Mouse (Mus musculus): ENCODE measurements around the gene Timm29. TPM values are rescaled to one million over a fixed set of nuclear protein-coding genes. Genes with fewer than 3 reads are reported as not detected.

Gene Timm29
- 16.4 and 16.7 TPM in 2 replicates for polyA plus RNA-seq (2015; fragmentation: Nextera tagmentation; extraction: Ambion mirVana)

DNA sequence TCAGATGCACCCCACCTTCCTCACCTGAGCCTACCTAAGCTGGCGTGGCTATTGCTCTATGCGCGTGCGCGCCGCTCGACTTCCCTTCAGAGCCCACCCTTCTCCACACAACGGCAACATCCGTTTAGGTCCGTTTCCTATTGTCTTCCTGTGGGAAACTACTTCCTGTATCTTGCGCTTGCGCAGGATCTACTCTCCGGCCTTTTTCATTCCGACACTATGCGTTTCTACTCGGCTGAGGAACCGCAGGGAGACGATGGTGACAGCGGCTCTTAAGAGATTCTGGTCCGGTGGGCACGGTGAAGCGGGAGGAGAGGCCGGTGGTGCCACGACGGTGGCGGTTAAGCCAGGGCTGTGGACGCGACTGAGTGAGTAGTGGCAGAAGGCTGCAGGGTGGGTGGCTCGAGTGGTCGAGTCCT is at the start of gene Timm29, which contains the start of gene Yipf2:
Gene Timm29, plus strand, starts transcription at position 20 of the 419 bp plus-strand sequence.
Gene Yipf2, minus strand, starts transcription at position 126 of the 419 bp plus-strand sequence.

DNA sequence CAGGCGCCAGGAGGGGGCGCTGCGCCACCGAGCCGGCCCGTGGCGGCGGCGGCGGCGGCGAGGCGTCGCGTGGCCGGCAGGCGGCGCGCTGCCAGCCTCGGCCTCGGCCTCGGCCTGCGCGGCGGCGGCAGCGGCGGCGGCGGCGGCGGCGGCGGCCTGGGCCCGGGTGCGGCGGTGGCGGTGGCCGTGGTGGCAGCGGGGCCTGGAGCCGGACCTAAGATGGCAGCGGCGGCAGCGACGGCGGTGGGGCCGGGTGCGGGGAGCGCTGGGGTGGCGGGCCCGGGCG is 45.8 kb upstream of the Timm29 start, which contains the start of gene Carm1:
Gene Carm1, plus strand, starts transcription at position 106 of the 286 bp plus-strand sequence.

DNA sequence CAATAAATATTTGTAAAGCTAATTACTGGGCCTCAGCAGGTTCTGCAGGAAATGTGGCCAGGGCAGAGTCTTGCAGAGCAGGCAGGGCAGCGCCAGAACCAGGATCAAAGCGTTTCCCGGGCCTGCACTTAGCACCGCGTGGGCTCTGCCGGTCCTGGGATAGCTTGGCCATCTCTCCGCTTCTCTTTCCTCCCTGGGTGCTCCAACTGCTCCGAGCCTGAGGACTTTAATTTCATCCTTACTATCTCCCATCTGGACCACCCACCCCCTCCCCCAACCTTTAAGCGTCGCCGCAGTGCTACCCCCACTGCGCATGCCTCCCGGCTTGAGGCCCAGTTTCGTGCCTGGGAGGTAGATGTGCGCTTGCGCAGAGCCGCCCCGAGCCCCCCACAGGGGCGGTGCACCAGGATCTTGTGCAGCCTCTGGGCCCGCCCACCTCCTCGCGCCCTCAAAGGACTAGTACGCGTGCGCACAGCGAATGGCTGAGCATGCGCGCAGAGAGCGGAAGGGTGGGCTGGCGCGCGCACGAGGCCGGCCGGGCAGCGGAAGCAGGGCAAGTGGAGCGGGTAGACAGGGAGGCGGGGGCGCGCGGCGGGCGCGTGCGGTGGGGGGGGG is 23.2 kb downstream of the Timm29 start, which contains the start of gene Smarca4:
Gene Smarca4, plus strand, starts transcription at position 553 of the 615 bp plus-strand sequence.

MicroRNA genes within 50 kb of the gene (microRNA counts, 519-probe panel; counts per million panel counts)
- 88.3 counts per million for microRNA mmu-miR-1946b

Other genes with a start within 250 kb of the Timm29 start
- 54.4 and 64.5 TPM in 2 replicates for gene Ilf3, start 224.9 kb upstream of the Timm29 start, polyA plus RNA-seq (2015; fragmentation: Nextera tagmentation; extraction: Ambion mirVana)
- 26.2 and 27.2 TPM in 2 replicates for gene Qtrt1, start 180.9 kb upstream of the Timm29 start, polyA plus RNA-seq (2015; fragmentation: Nextera tagmentation; extraction: Ambion mirVana)
- 51.4 and 53.8 TPM in 2 replicates for gene Dnm2, start 167.8 kb upstream of the Timm29 start, polyA plus RNA-seq (2015; fragmentation: Nextera tagmentation; extraction: Ambion mirVana)
- 26.0 and 30.3 TPM in 2 replicates for gene Tmed1, start 82.5 kb upstream of the Timm29 start, polyA plus RNA-seq (2015; fragmentation: Nextera tagmentation; extraction: Ambion mirVana)
- 28.3 and 37.9 TPM in 2 replicates for gene AB124611, start 66.5 kb upstream of the Timm29 start, polyA plus RNA-seq (2015; fragmentation: Nextera tagmentation; extraction: Ambion mirVana)
- gene Carm1, start 45.8 kb upstream of the Timm29 start, polyA plus RNA-seq (2015; fragmentation: Nextera tagmentation; extraction: Ambion mirVana), result 16.9 and 17.5 TPM in 2 replicates
- gene Yipf2, start 106 bp downstream of the Timm29 start, polyA plus RNA-seq (2015; fragmentation: Nextera tagmentation; extraction: Ambion mirVana), result 11.8 and 13.7 TPM in 2 replicates
- gene Smarca4, start 23.4 kb downstream of the Timm29 start, polyA plus RNA-seq (2015; fragmentation: Nextera tagmentation; extraction: Ambion mirVana), result 25.5 and 26.8 TPM in 2 replicates
- 5.2 and 5.3 TPM in 2 replicates for gene Ldlr, start 130.8 kb downstream of the Timm29 start, polyA plus RNA-seq (2015; fragmentation: Nextera tagmentation; extraction: Ambion mirVana)
- 108 and 118 TPM in 2 replicates for gene Spc24, start 167.6 kb downstream of the Timm29 start, polyA plus RNA-seq (2015; fragmentation: Nextera tagmentation; extraction: Ambion mirVana)
- 4.1 and 4.5 TPM in 2 replicates for gene Kank2, start 206.0 kb downstream of the Timm29 start, polyA plus RNA-seq (2015; fragmentation: Nextera tagmentation; extraction: Ambion mirVana)
- gene Angptl8, start 242.8 kb downstream of the Timm29 start, polyA plus RNA-seq (2015; fragmentation: Nextera tagmentation; extraction: Ambion mirVana), result 0.61 and 0.66 TPM in 2 replicates